Mouse (Mus musculus): ENCODE results near the gene Kctd15. TPM values are rescaled to one million over a fixed set of nuclear protein-coding genes. Genes with fewer than 3 reads are reported as not detected.

Kctd15 gene
- polyA plus RNA-seq, 2 experiments, result 18.7 to 77.1 TPM

DNA sequence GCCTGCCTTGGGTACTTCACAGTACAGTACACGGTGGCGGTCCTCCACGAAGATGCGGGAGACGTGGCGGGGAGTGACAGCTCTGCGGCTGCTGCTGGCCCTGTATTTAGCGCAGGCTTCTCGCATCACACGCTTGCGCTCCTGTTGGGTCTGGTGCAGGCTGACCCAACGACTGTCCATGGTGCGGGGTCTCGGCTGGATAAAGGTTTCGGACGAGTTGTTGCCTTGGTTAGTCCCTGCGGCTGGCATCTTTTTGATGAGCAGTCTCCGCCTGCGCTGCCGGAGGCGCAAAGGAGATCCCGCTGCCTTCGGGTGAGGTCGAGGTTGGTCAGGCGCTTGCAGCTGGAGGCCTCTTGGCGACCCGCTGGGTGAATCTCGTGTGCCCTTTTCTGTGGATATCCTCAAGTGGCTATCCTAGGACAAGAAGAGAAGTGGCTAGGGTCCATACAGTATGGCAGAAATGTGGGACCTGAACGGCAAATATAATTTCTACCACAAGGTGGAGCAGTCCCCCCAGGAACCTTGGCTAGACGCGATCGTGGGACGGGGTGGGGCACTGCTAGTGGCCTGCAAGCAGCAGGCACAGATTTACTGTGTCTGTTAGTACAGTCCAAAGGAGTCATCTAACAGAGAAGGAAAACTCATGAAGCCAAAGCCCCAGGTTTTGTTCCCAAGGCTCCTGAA, 19.4 kb upstream of the Kctd15 start:
- Histone ChIP-seq H3K27me3 (ENCODE audit: control insufficient read depth, insufficient read depth, low read length) (peaks cover 30% of the 10 kb centered on the region), H3K9me3 (ENCODE audit: control insufficient read depth, low read length) (no peaks in the 10 kb centered on the region), H3K4me1 (ENCODE audit: control insufficient read depth, insufficient read depth, low read length) (peaks cover 5% of the 10 kb centered on the region), H3K4me2 (replicated peaks; ENCODE audit: low read depth, low read length, severe bottlenecking) (peak overlapping the region; percentile 51), H3K4me3 (replicated peaks; ENCODE audit: low read length) (peak overlapping the region; percentile 30), H3K27ac (replicated peaks; ENCODE audit: low read depth, low read length) (no peak overlapping the region), H3K36me3 (ENCODE audit: control insufficient read depth, insufficient read depth, low read length) (no peaks in the 10 kb centered on the region), H3K9ac (ENCODE audit: low read depth, low read length, severe bottlenecking) (peak overlapping the region; percentile 3; the same call in 1 of the 2 replicates)
- TF ChIP-seq POLR2A (IDR thresholded peaks at IDR 0.05; ENCODE audit: borderline replicate concordance, extremely low read depth, insufficient read depth, insufficient read length), result no peak
- peak; percentile 50 for ATAC-seq (ENCODE audit: low FRiP score, low read depth)
- 8% methylated on average over 33 of the region's 33 CpGs for WGBS
- peak; percentile 81 for DNase-seq (ENCODE audit: low spot score)

DNA sequence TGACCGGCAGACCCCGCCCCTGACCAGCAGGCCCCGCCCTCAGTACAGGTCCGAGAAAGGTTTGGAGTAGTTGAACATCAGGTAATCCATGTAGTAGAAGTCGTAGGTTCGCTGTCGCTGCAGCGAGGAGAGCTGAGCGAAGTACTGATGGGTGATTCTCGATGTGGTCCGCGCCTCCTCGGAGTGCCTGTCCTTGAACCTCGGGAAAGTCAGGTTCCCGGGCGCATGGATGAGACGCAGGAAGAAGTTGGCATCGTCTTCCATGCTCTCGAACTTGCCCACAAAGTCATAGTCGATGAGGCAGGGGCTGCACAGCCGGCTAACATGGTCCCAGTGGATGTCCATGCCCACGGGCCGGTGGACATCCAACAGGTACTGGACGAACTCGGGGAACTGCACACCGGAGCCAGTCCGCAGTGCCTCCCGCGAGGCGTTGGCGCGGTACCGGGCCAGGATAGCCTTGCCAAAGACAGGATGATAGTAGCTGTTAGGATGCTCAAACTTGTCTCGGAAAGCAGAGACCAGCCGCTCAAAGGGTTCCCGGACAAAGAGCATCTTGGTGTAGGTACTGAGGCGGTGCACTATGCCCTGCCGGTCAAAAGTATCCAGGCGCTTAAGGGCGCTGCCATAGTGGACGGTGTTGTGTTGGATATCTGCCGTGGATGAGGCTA, 18.7 kb upstream of the Kctd15 start:
- no peak overlapping the region for H3K27ac ChIP-seq (replicated peaks; ENCODE audit: low read depth, low read length)
- no peaks in the 10 kb centered on the region for H3K9me3 ChIP-seq (ENCODE audit: control insufficient read depth, low read length)
- peak overlapping the region; percentile 3; the same call in 1 of the 2 replicates for H3K9ac ChIP-seq (ENCODE audit: low read depth, low read length, severe bottlenecking)
- H3K4me3 ChIP-seq (replicated peaks; ENCODE audit: low read length), result peak overlapping the region; percentile 30
- WGBS, result 18% methylated on average over 38 of the region's 42 CpGs
- ATAC-seq (ENCODE audit: low FRiP score, low read depth), result no peak
- peaks cover 30% of the 10 kb centered on the region for H3K27me3 ChIP-seq (ENCODE audit: control insufficient read depth, insufficient read depth, low read length)
- no peaks in the 10 kb centered on the region for H3K36me3 ChIP-seq (ENCODE audit: control insufficient read depth, insufficient read depth, low read length)
- H3K4me1 ChIP-seq (ENCODE audit: control insufficient read depth, insufficient read depth, low read length), result peaks cover 5% of the 10 kb centered on the region
- H3K4me2 ChIP-seq (replicated peaks; ENCODE audit: low read depth, low read length, severe bottlenecking), result peak overlapping the region; percentile 51
- TF ChIP-seq POLR2A (IDR thresholded peaks at IDR 0.05; ENCODE audit: borderline replicate concordance, extremely low read depth, insufficient read depth, insufficient read length), result no peak
- no peak for DNase-seq (ENCODE audit: low spot score)

DNA sequence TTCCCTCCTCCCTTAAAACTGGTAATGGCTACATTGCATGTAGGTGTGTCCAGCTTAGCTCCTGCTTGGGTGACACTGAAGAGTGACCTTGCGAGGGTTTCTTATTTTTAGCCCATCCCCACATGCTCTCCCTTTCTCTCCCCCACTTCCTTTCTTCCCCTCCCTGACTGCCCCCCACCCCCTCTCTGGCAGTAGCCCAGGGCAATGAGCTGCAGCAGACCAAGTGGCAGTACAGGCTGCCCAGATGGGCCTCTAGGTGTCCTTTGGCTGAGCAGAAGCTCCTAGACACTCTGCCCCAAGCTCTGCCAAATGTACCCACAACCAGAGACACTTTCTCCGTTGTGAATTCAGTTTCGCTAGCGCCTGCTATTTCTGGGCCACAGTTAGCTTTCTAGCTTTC, 16.4 kb upstream of the Kctd15 start:
- WGBS, result 73% methylated on average over 4 of the region's 4 CpGs
- Histone ChIP-seq H3K4me2 (replicated peaks; ENCODE audit: low read depth, low read length, severe bottlenecking) (no peak overlapping the region), H3K36me3 (ENCODE audit: control insufficient read depth, insufficient read depth, low read length) (no peaks in the 10 kb centered on the region), H3K4me3 (replicated peaks; ENCODE audit: low read length) (no peak overlapping the region), H3K4me1 (ENCODE audit: control insufficient read depth, insufficient read depth, low read length) (peaks cover 5% of the 10 kb centered on the region), H3K27me3 (ENCODE audit: control insufficient read depth, insufficient read depth, low read length) (peaks cover 30% of the 10 kb centered on the region), H3K27ac (replicated peaks; ENCODE audit: low read depth, low read length) (no peak overlapping the region), H3K9me3 (ENCODE audit: control insufficient read depth, low read length) (no peaks in the 10 kb centered on the region), H3K9ac (ENCODE audit: low read depth, low read length, severe bottlenecking) (no peak overlapping the region)
- no peak for DNase-seq (ENCODE audit: low spot score)
- no peak for TF ChIP-seq POLR2A (IDR thresholded peaks at IDR 0.05; ENCODE audit: borderline replicate concordance, extremely low read depth, insufficient read depth, insufficient read length)
- no peak for ATAC-seq (ENCODE audit: low FRiP score, low read depth)

DNA sequence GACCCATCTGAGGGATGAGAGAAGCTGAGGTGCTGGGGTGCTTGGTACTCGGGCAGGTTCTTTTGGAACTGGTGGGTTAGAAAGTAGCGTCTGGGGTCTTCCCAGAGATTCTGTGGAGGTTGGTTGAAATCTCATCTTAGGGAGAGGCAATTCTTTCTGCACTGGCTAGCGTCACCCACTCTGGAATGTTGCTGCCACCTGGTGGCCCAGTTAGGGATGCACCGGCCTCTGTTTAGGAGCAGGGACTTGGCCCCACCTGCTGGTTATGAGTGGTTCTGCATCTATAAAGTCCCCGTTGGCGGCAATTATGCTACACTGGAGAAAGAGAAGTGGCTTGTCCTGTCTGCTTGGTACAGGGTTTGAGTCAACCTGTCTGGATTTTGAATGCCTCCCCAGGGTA, 15.4 kb upstream of the Kctd15 start:
- no peak for TF ChIP-seq POLR2A (IDR thresholded peaks at IDR 0.05; ENCODE audit: borderline replicate concordance, extremely low read depth, insufficient read depth, insufficient read length)
- no peak overlapping the region for H3K4me2 ChIP-seq (replicated peaks; ENCODE audit: low read depth, low read length, severe bottlenecking)
- H3K9ac ChIP-seq (ENCODE audit: low read depth, low read length, severe bottlenecking), result no peak overlapping the region
- no peak overlapping the region for H3K4me3 ChIP-seq (replicated peaks; ENCODE audit: low read length)
- peak; percentile 91 for DNase-seq (ENCODE audit: low spot score)
- H3K27ac ChIP-seq (replicated peaks; ENCODE audit: low read depth, low read length), result no peak overlapping the region
- WGBS, result under 1% methylated on average over 6 of the region's 6 CpGs
- H3K27me3 ChIP-seq (ENCODE audit: control insufficient read depth, insufficient read depth, low read length), result peaks cover 30% of the 10 kb centered on the region
- no peaks in the 10 kb centered on the region for H3K36me3 ChIP-seq (ENCODE audit: control insufficient read depth, insufficient read depth, low read length)
- H3K9me3 ChIP-seq (ENCODE audit: control insufficient read depth, low read length), result no peaks in the 10 kb centered on the region
- peaks cover 5% of the 10 kb centered on the region for H3K4me1 ChIP-seq (ENCODE audit: control insufficient read depth, insufficient read depth, low read length)
- peak; percentile 76; the same call in 1 of the 2 replicates for ATAC-seq (ENCODE audit: low FRiP score, low read depth)

DNA sequence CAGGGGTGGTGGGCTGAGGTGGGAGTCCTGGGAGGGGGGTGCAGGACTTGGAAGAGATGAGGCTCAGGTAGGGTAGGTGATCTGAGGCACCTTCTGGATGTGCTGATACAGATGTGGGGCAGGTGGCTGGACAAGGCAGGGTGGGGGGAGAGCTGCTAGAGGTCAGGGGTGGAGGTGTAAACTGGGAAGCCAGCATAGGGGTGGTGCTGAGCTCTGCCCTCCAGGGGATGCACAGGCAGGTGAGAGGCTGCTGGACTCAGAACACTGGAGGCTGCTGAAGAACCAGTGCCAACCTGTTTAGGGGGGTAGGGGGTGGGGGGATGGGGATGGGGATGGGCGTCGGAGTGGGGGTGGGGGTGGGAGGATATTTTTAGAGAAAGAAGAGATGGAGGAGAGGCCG, 14.2 kb upstream of the Kctd15 start:
- Histone ChIP-seq H3K9me3 (ENCODE audit: control insufficient read depth, low read length) (no peaks in the 10 kb centered on the region), H3K27ac (replicated peaks; ENCODE audit: low read depth, low read length) (no peak overlapping the region), H3K4me3 (replicated peaks; ENCODE audit: low read length) (no peak overlapping the region), H3K9ac (ENCODE audit: low read depth, low read length, severe bottlenecking) (no peak overlapping the region), H3K4me2 (replicated peaks; ENCODE audit: low read depth, low read length, severe bottlenecking) (no peak overlapping the region), H3K36me3 (ENCODE audit: control insufficient read depth, insufficient read depth, low read length) (no peaks in the 10 kb centered on the region), H3K27me3 (ENCODE audit: control insufficient read depth, insufficient read depth, low read length) (peaks cover 26% of the 10 kb centered on the region), H3K4me1 (ENCODE audit: control insufficient read depth, insufficient read depth, low read length) (peaks cover 2% of the 10 kb centered on the region)
- no peak for ATAC-seq (ENCODE audit: low FRiP score, low read depth)
- no peak for TF ChIP-seq POLR2A (IDR thresholded peaks at IDR 0.05; ENCODE audit: borderline replicate concordance, extremely low read depth, insufficient read depth, insufficient read length)
- 80% methylated on average over 3 of the region's 3 CpGs for WGBS
- no peak for DNase-seq (ENCODE audit: low spot score)

Measured in limb, embryonic 14.5 days (tissue).